Mouse (Mus musculus) Patski (cell line): ENCODE results near the gene Sppl2b. TPM values are rescaled to one million over a fixed set of nuclear protein-coding genes. Genes with fewer than 3 reads are reported as not detected.
"Not testable (repeated sequence)": the region's sequence is repeated elsewhere in the genome, so short reads cannot be mapped to it uniquely, and the experiment has no call there.

Experiments
- ATAC-seq: fragments of 100-300 bp; one replicate; pipeline ENCODE4 v1.8.0; 2021
- CTCF ChIA-PET: fragments of 350-600 bp; sonication (Branson Sonifier 250); formaldehyde crosslinking; loops from one replicate; lab custom pipeline; 2022; ENCODE audit warnings: inconsistent platforms; lab: Charles Lee
- POLR2A ChIA-PET: fragments of 350-600 bp; sonication (Branson Sonifier 250); formaldehyde crosslinking; loops from one replicate; lab custom pipeline; 2022; ENCODE audit warnings: antibody characterized with exemption, inconsistent platforms; lab: Charles Lee
- DNase-seq: peaks from one replicate; pipeline ENCODE4 v3.0.0-alpha.2; 2011; ENCODE audit warnings: low read depth, low spot score
- H3K27me3 ChIP-seq: fragments of 371-371 bp; one replicate; pipeline ENCODE4 v1.5.1; 2021
- CTCF ChIP-seq: fragments of 100-300 bp; IDR thresholded peaks from one replicate; pipeline ENCODE4 v1.5.1; 2021
- in situ Hi-C: fragments of 300-500 bp; cut with MboI; formaldehyde crosslinking; loops from 3 replicates; pipeline ENCODE4 v1.11.1; 2018; ENCODE audit warnings: low pct_unique_long_range_greater_than_20kb, mixed read lengths
- polyA plus RNA-seq: library from polyadenylated mRNA; unstranded; gene quantifications from one replicate; pipeline ENCODE4 v1.2.3, GENCODE M21; 2021

Sppl2b gene
- polyA plus RNA-seq, 1 experiment from 2014 or later, result 36.8 TPM

GRCm38 (mm10) chr10:80823316-80823715, 31.8 kb upstream of the Sppl2b start:
- ATAC-seq (no peak), DNase-seq (no peak)
- in situ Hi-C loops, result loop anchor here (5.0 kb wide), 3 partner anchors 54 to 174 kb away; no protein-coding TSS in a partner anchor
- no peak for TF ChIP-seq CTCF
- CTCF ChIA-PET, result no interaction called here
- POLR2A ChIA-PET, result no interaction called here
- no peaks in the 10 kb centered on the region for H3K27me3 ChIP-seq

- POLR2A ChIA-PET, result no interaction called here
- in situ Hi-C loops, result loop anchor here (5.0 kb wide), 3 partner anchors 53 to 173 kb away; no protein-coding TSS in a partner anchor
- H3K27me3 ChIP-seq, result no peaks in the 10 kb centered on the region
- CTCF ChIA-PET, result no interaction called here
- DNase-seq (no peak), ATAC-seq (no peak)
- no peak for TF ChIP-seq CTCF
Measured at GRCm38 (mm10) chr10:80823847-80824643, 31.0 kb upstream of the Sppl2b start.

- DNase-seq (no peak), ATAC-seq (no peak)
- POLR2A ChIA-PET, result no interaction called here
- no peak for TF ChIP-seq CTCF
- CTCF ChIA-PET, result no interaction called here
- in situ Hi-C loops, result loop anchor here (5.0 kb wide), 3 partner anchors 52 to 172 kb away; no protein-coding TSS in a partner anchor
- H3K27me3 ChIP-seq, result no peaks in the 10 kb centered on the region
Measured at GRCm38 (mm10) chr10:80824827-80825226, 30.2 kb upstream of the Sppl2b start.

GRCm38 (mm10) chr10:80826151-80827062, 28.7 kb upstream of the Sppl2b start, which contains the start of gene Oaz1:
TSS of gene Oaz1 (plus strand) at chr10:80826656.
- ATAC-seq (peak; percentile 92), DNase-seq (peak; percentile 97)
- no peak for TF ChIP-seq CTCF
- ChIA-PET CTCF (no interaction called here), POLR2A (interaction anchor here (0.6 to 0.9 kb wide), 3 partner anchors 9 to 29 kb away, joined by 3 to 5 read pairs (median 3); partner anchors contain the start of genes Lsm7 and Sppl2b)
- H3K27me3 ChIP-seq, result no peaks in the 10 kb centered on the region
- in situ Hi-C loops, result no loop called here

GRCm38 (mm10) chr10:80827063-80827869, 27.8 kb upstream of the Sppl2b start:
- POLR2A ChIA-PET, result interaction anchor here (0.6 to 0.9 kb wide), 5 partner anchors 9 to 28 kb away, joined by 3 to 5 read pairs (median 3); partner anchors contain the start of genes Lsm7 and Sppl2b

GRCm38 (mm10) chr10:80827870-80828420, 27.1 kb upstream of the Sppl2b start:
- no peak for ATAC-seq
- DNase-seq, result no peak
- CTCF ChIA-PET, result interaction anchor here (1.2 kb wide), 1 partner anchor 15 kb away, joined by 4 read pairs; no protein-coding TSS in a partner anchor
- POLR2A ChIA-PET, result interaction anchor here (0.6 to 0.9 kb wide), 2 partner anchors 15 to 26 kb away, joined by 3 read pairs; no protein-coding TSS in a partner anchor
- no peak for TF ChIP-seq CTCF
- H3K27me3 ChIP-seq, result no peaks in the 10 kb centered on the region
- in situ Hi-C loops, result no loop called here

More at GRCm38 (mm10) chr10:80827063-80827869, 27.8 kb upstream of the Sppl2b start:
- ATAC-seq (no peak), DNase-seq (no peak)
- in situ Hi-C loops, result no loop called here
- TF ChIP-seq CTCF, result no peak
- H3K27me3 ChIP-seq, result no peaks in the 10 kb centered on the region
- CTCF ChIA-PET, result interaction anchor here (1.2 kb wide), 1 partner anchor 15 kb away, joined by 4 read pairs; no protein-coding TSS in a partner anchor

GRCm38 (mm10) chr10:80828587-80828986, 26.5 kb upstream of the Sppl2b start:
- ATAC-seq, H3K27me3 ChIP-seq, in situ Hi-C loops, DNase-seq: not testable (repeated sequence)
- ChIA-PET CTCF (interaction anchor here (1.2 kb wide), 1 partner anchor 14 kb away, joined by 4 read pairs; no protein-coding TSS in a partner anchor), POLR2A (interaction anchor here (1.0 kb wide), 1 partner anchor 67 kb away, joined by 3 read pairs; no protein-coding TSS in a partner anchor)

GRCm38 (mm10) chr10:80829359-80830278, 25.5 kb upstream of the Sppl2b start:
- POLR2A ChIA-PET, result interaction anchor here (1.0 to 1.8 kb wide), 3 partner anchors 29 to 66 kb away, joined by 3 to 8 read pairs (median 3); no protein-coding TSS in a partner anchor
- in situ Hi-C loops, result no loop called here
- ATAC-seq, result no peak
- CTCF ChIA-PET, result interaction anchor here (1.2 to 1.4 kb wide), 4 partner anchors 38 to 81 kb away, joined by 3 to 4 read pairs (median 3); no protein-coding TSS in a partner anchor
- no peak for TF ChIP-seq CTCF
- H3K27me3 ChIP-seq, result no peaks in the 10 kb centered on the region
- no peak for DNase-seq
